ENCODE assay signal across 27 mouse cellular contexts in genomic region chr15:96675744-96676143, GRCm38 (mm10). TPM values are rescaled to one million over a fixed set of nuclear protein-coding genes. Genes with fewer than 3 reads are reported as not detected.
DNase-seq lines count a peak whose midpoint lies in the region; ATAC-seq and TF ChIP-seq lines count a peak whose summit lies in the region.
"Had no signal": no experiment of that assay in that cellular context is flagged by ENCODE, and none has a peak within 500 bp of the region (broad histone marks: within the 10 kb centered on the region; RNA-seq: fewer than 3 reads in every experiment).

No protein-coding gene starts in this region.

- WGBS in heart, embryonic 13.5 days, result 58% methylated on average over 15 of the region's 15 CpGs
- 58% methylated on average over 15 of the region's 15 CpGs for WGBS in lung, embryonic 16.5 days
- WGBS in embryonic facial prominence, embryonic 14.5 days, result 63% methylated on average over 15 of the region's 15 CpGs
- WGBS in limb, embryonic 14.5 days, result 47% methylated on average over 15 of the region's 15 CpGs
- WGBS in forebrain, embryonic 16.5 days, result 76% methylated on average over 15 of the region's 15 CpGs

- peak overlapping the region; percentile 62; the same call in 1 of the 2 replicates for H3K27ac ChIP-seq in heart, embryonic 13.5 days (replicated peaks)
- peak overlapping the region; percentile 78 for H3K27ac ChIP-seq in lung, embryonic 16.5 days (ENCODE audit: low read length)
- no peak overlapping the region for H3K27ac ChIP-seq in embryonic facial prominence, embryonic 14.5 days (replicated peaks; ENCODE audit: low read depth, low read length)
- H3K27ac ChIP-seq in limb, embryonic 14.5 days (replicated peaks; ENCODE audit: low read depth, low read length), result no peak overlapping the region
- H3K27ac ChIP-seq in forebrain, embryonic 16.5 days (ENCODE audit: low read length), result no peak overlapping the region
- H3K27ac ChIP-seq: forebrain, embryonic 13.5 days; kidney, embryonic 15.5 days; left cerebral cortex, adult 2 months; liver, embryonic 15.5 days; midbrain, embryonic 12.5 days; neural tube, embryonic 13.5 days had no signal

- H3K4me1 ChIP-seq in heart, embryonic 13.5 days, result peaks cover 22% of the 10 kb centered on the region
- H3K4me1 ChIP-seq in lung, embryonic 16.5 days (replicated peaks; ENCODE audit: control insufficient read depth, insufficient read depth, low read length), result peaks cover 5% of the 10 kb centered on the region; the same call in 1 of the 2 replicates
- 0 out of 2 replicates have a peak, but pooled peaks cover 6% of the 10 kb centered on the region for H3K4me1 ChIP-seq in embryonic facial prominence, embryonic 14.5 days (ENCODE audit: control insufficient read depth, insufficient read depth, low read length)
- H3K4me1 ChIP-seq in limb, embryonic 14.5 days (ENCODE audit: control insufficient read depth, insufficient read depth, low read length), result peaks cover 7% of the 10 kb centered on the region
- no peaks in the 10 kb centered on the region for H3K4me1 ChIP-seq in forebrain, embryonic 16.5 days (replicated peaks; ENCODE audit: control insufficient read depth, insufficient read depth, low read length)
- H3K4me1 ChIP-seq: midbrain, embryonic 12.5 days had no signal

- ATAC-seq in heart, embryonic 13.5 days (ENCODE audit: extremely low read depth, insufficient number of reproducible peaks, low FRiP score, low TSS enrichment), result no peak
- ATAC-seq in lung, embryonic 16.5 days (ENCODE audit: low read depth), result no peak
- no peak for ATAC-seq in embryonic facial prominence, embryonic 14.5 days (ENCODE audit: low read depth)
- ATAC-seq in limb, embryonic 14.5 days (ENCODE audit: low FRiP score, low read depth), result no peak
- no peak for ATAC-seq in forebrain, embryonic 16.5 days
- ATAC-seq: forebrain, embryonic 13.5 days; hindbrain, embryonic 16.5 days; Patski had no signal

- intact Hi-C loops in heart, postnatal 10 days (cut with DNase I), result no loop called here

- no peak overlapping the region for H3K4me2 ChIP-seq in heart, embryonic 13.5 days
- H3K4me2 ChIP-seq in lung, embryonic 16.5 days (ENCODE audit: low read depth, low read length), result peak overlapping the region; percentile 39
- 0 out of 2 replicates have a peak overlapping the region, but pooled peaks have one; percentile 11 for H3K4me2 ChIP-seq in embryonic facial prominence, embryonic 14.5 days (ENCODE audit: low read depth, low read length)
- H3K4me2 ChIP-seq in limb, embryonic 14.5 days (replicated peaks; ENCODE audit: low read depth, low read length, severe bottlenecking), result 0 out of 2 replicates have a peak overlapping the region, but pooled peaks have one; percentile 15
- no peak overlapping the region for H3K4me2 ChIP-seq in forebrain, embryonic 16.5 days (ENCODE audit: low read length)
- H3K4me2 ChIP-seq: forebrain, embryonic 13.5 days; heart, embryonic 11.5 days; kidney, embryonic 15.5 days; liver, embryonic 15.5 days; midbrain, embryonic 12.5 days; neural tube, embryonic 13.5 days had no signal

- H3K4me3 ChIP-seq in heart, embryonic 13.5 days, result no peak overlapping the region
- no peak overlapping the region for H3K4me3 ChIP-seq in lung, embryonic 16.5 days (ENCODE audit: low read length)
- no peak overlapping the region for H3K4me3 ChIP-seq in embryonic facial prominence, embryonic 14.5 days (ENCODE audit: low read depth, low read length)
- H3K4me3 ChIP-seq in limb, embryonic 14.5 days (replicated peaks; ENCODE audit: low read length), result no peak overlapping the region
- H3K4me3 ChIP-seq in forebrain, embryonic 16.5 days (replicated peaks; ENCODE audit: low read length), result no peak overlapping the region
- H3K4me3 ChIP-seq: forebrain, embryonic 13.5 days; kidney, embryonic 15.5 days; left cerebral cortex, adult 2 months; liver, embryonic 15.5 days; midbrain, embryonic 12.5 days; neural tube, embryonic 13.5 days had no signal

- no peak for TF ChIP-seq POLR2A in limb, embryonic 14.5 days (IDR thresholded peaks at IDR 0.05; ENCODE audit: borderline replicate concordance, extremely low read depth, insufficient read depth, insufficient read length)

- no peak for DNase-seq in heart, postnatal 10 days
- no peak for DNase-seq in lung, postnatal 25 days (ENCODE audit: low spot score)
- DNase-seq in embryonic facial prominence, embryonic 14.5 days (ENCODE audit: low spot score), result no peak
- no peak for DNase-seq in limb, embryonic 14.5 days (ENCODE audit: low spot score)
- DNase-seq: adrenal gland, postnatal 10 days; cerebellum, adult 8-10 months; cerebellum, postnatal 25 days; embryo, embryonic 11 days; gastrocnemius, postnatal 14 days; kidney, adult 18-20 months; kidney, postnatal 25 days; right cerebral cortex, adult 18-20 months; spleen, adult 18-20 months had no signal

- H3K9ac ChIP-seq in heart, embryonic 13.5 days, result no peak overlapping the region; the same call in 1 of the 2 replicates
- H3K9ac ChIP-seq in lung, embryonic 16.5 days (ENCODE audit: low read length), result no peak overlapping the region
- no peak overlapping the region for H3K9ac ChIP-seq in embryonic facial prominence, embryonic 14.5 days (ENCODE audit: low read depth, low read length)
- H3K9ac ChIP-seq in limb, embryonic 14.5 days (ENCODE audit: low read depth, low read length, severe bottlenecking), result peak overlapping the region; percentile 31; the same call in 1 of the 2 replicates
- H3K9ac ChIP-seq in forebrain, embryonic 16.5 days (replicated peaks; ENCODE audit: low read depth, low read length), result no peak overlapping the region
- H3K9ac ChIP-seq: forebrain, embryonic 13.5 days; kidney, embryonic 15.5 days; liver, embryonic 15.5 days; midbrain, embryonic 12.5 days; neural tube, embryonic 13.5 days had no signal

- no peaks in the 10 kb centered on the region for H3K9me3 ChIP-seq in heart, embryonic 13.5 days
- H3K9me3 ChIP-seq in lung, embryonic 16.5 days (ENCODE audit: control insufficient read depth, low read length), result no peaks in the 10 kb centered on the region
- no peaks in the 10 kb centered on the region for H3K9me3 ChIP-seq in embryonic facial prominence, embryonic 14.5 days (ENCODE audit: control insufficient read depth, low read length)
- H3K9me3 ChIP-seq in limb, embryonic 14.5 days (ENCODE audit: control insufficient read depth, low read length), result no peaks in the 10 kb centered on the region
- H3K9me3 ChIP-seq in forebrain, embryonic 16.5 days (ENCODE audit: control insufficient read depth, low read length), result no peaks in the 10 kb centered on the region
- H3K9me3 ChIP-seq: forebrain, embryonic 13.5 days; kidney, embryonic 15.5 days; liver, embryonic 15.5 days; megakaryocyte, embryonic 14.5 days; midbrain, embryonic 12.5 days; neural tube, embryonic 13.5 days had no signal

- H3K36me3 ChIP-seq in heart, embryonic 13.5 days, result no peaks in the 10 kb centered on the region
- no peaks in the 10 kb centered on the region for H3K36me3 ChIP-seq in lung, embryonic 16.5 days (ENCODE audit: control insufficient read depth, insufficient read depth, low read length)
- H3K36me3 ChIP-seq in embryonic facial prominence, embryonic 14.5 days (ENCODE audit: control insufficient read depth, insufficient read depth, low read length), result no peaks in the 10 kb centered on the region
- no peaks in the 10 kb centered on the region for H3K36me3 ChIP-seq in limb, embryonic 14.5 days (ENCODE audit: control insufficient read depth, insufficient read depth, low read length)
- no peaks in the 10 kb centered on the region for H3K36me3 ChIP-seq in forebrain, embryonic 16.5 days (ENCODE audit: control insufficient read depth, insufficient read depth)
- H3K36me3 ChIP-seq: kidney, embryonic 15.5 days; liver, embryonic 15.5 days; midbrain, embryonic 12.5 days; neural tube, embryonic 13.5 days had no signal

- H3K27me3 ChIP-seq in heart, embryonic 13.5 days (replicated peaks), result peaks cover 4% of the 10 kb centered on the region; the same call in 1 of the 2 replicates
- no peaks in the 10 kb centered on the region for H3K27me3 ChIP-seq in lung, embryonic 16.5 days (ENCODE audit: control insufficient read depth, insufficient read depth, low read depth, low read length)
- 0 out of 2 replicates have a peak, but pooled peaks cover 5% of the 10 kb centered on the region for H3K27me3 ChIP-seq in embryonic facial prominence, embryonic 14.5 days (replicated peaks; ENCODE audit: control insufficient read depth, insufficient read depth, low read length)
- no peaks in the 10 kb centered on the region for H3K27me3 ChIP-seq in limb, embryonic 14.5 days (ENCODE audit: control insufficient read depth, insufficient read depth, low read length)
- H3K27me3 ChIP-seq in forebrain, embryonic 16.5 days (replicated peaks; ENCODE audit: control insufficient read depth, insufficient read depth, low read length), result no peaks in the 10 kb centered on the region
- H3K27me3 ChIP-seq: forebrain, embryonic 13.5 days; Patski had no signal

RNA-seq across cellular contexts. Expression of gene Slc38a2, which starts 23.8 kb away (rescaled TPM):
- 115 and 119 TPM in 2 replicates for polyA plus RNA-seq in heart, embryonic 13.5 days (2015; fragmentation: Nextera tagmentation; extraction: Ambion mirVana)
- 100 to 1,000 TPM; 312 to 340 TPM for total RNA-seq in heart, postnatal 10 days (2021)
- 143 and 155 TPM in 2 replicates for polyA plus RNA-seq in lung, embryonic 16.5 days (2015; fragmentation: Nextera tagmentation; extraction: Ambion mirVana)
- polyA plus RNA-seq in embryonic facial prominence, embryonic 14.5 days (2014; fragmentation: Nextera tagmentation; extraction: Ambion mirVana), result 141 and 147 TPM in 2 replicates
- 116 and 137 TPM in 2 replicates for polyA plus RNA-seq in limb, embryonic 14.5 days (2012; rRNA removed)
- 137 and 152 TPM in 2 replicates for polyA plus RNA-seq in limb, embryonic 14.5 days (2014; fragmentation: Nextera tagmentation; extraction: Ambion mirVana)
- 161 and 200 TPM in 2 replicates for polyA plus RNA-seq in forebrain, embryonic 16.5 days (2015; fragmentation: Nextera tagmentation; extraction: Ambion mirVana)

RNA-seq across cellular contexts. Expression of gene Slc38a1, which starts 33.0 kb away (rescaled TPM):
- 69.7 and 70.4 TPM in 2 replicates for polyA plus RNA-seq in heart, embryonic 13.5 days (2015; fragmentation: Nextera tagmentation; extraction: Ambion mirVana)
- total RNA-seq in heart, postnatal 10 days (2021), result 10 to 100 TPM; 51.6 to 60.4 TPM
- 47.5 and 48.8 TPM in 2 replicates for polyA plus RNA-seq in lung, embryonic 16.5 days (2015; fragmentation: Nextera tagmentation; extraction: Ambion mirVana)
- 46.1 and 56.2 TPM in 2 replicates for polyA plus RNA-seq in embryonic facial prominence, embryonic 14.5 days (2014; fragmentation: Nextera tagmentation; extraction: Ambion mirVana)
- polyA plus RNA-seq in limb, embryonic 14.5 days (2012; rRNA removed), result 50.4 and 59.8 TPM in 2 replicates
- 57.7 and 69.6 TPM in 2 replicates for polyA plus RNA-seq in limb, embryonic 14.5 days (2014; fragmentation: Nextera tagmentation; extraction: Ambion mirVana)
- polyA plus RNA-seq in forebrain, embryonic 16.5 days (2015; fragmentation: Nextera tagmentation; extraction: Ambion mirVana), result 154 and 158 TPM in 2 replicates
- total RNA-seq: MEL had no signal

Comparison
In these comparisons a context has a peak if more than half of its experiments do, and no peak if none do; other contexts are left out.
1. H3K27ac ChIP-seq: peak in heart, embryonic 13.5 days (single experiment) and lung, embryonic 16.5 days (single experiment); none in embryonic facial prominence, embryonic 14.5 days (single experiment), limb, embryonic 14.5 days (single experiment) and forebrain, embryonic 16.5 days (single experiment).
2. H3K4me2 ChIP-seq: peak in lung, embryonic 16.5 days (single experiment), embryonic facial prominence, embryonic 14.5 days (single experiment) and limb, embryonic 14.5 days (single experiment); none in heart, embryonic 13.5 days (single experiment) and forebrain, embryonic 16.5 days (single experiment).